Mouse (Mus musculus): ENCODE data around the gene Bicd1. TPM values are rescaled to one million over a fixed set of nuclear protein-coding genes. Genes with fewer than 3 reads are reported as not detected.
"Not testable (repeated sequence)": the region's sequence is repeated elsewhere in the genome, so short reads cannot be mapped to it uniquely, and the experiment has no call there.

Gene Bicd1
- 11.9 and 12.9 TPM in 2 replicates for polyA plus RNA-seq (2015; fragmentation: Nextera tagmentation; extraction: Ambion mirVana)

DNA sequence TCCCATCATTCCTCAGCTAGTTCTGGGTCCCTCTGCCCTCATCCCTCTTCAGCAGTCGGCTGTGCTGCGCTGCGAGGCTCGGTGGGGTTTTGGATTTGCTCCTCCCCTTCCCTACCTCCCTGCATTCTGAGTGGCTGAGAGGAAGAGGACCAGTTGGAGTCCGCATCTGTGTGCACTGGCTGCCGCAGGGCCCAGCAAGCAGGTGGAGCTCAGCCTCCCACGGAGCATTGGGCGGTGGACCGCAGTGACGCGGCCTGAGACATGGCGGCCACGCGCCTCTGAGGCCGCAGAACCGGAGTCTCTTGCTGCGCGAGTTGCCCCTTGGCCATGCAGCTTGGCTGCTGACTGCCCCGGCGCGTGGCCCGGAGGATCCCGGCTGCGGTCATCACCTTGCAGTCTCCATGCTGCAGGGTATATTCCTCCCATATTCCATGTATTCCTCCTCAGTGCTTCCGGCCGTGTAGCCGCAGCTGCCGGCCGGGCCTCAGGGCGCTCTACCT lies at the start of gene Bicd1:
Bicd1 (plus strand) TSS at position 54 of the 500 bp plus-strand sequence.
- Histone ChIP-seq H3K9me3 (no peaks in the 10 kb centered on the region), H3K27me3 (replicated peaks) (no peaks in the 10 kb centered on the region), H3K27ac (peak within 1 kb of the TSS; percentile 45; the same call in 1 of the 2 replicates), H3K4me3 (replicated peaks) (peak within 1 kb of the TSS; percentile 66), H3K4me2 (peak within 1 kb of the TSS; percentile 89), H3K4me1 (peaks cover 4% of the 10 kb centered on the region; the same call in 1 of the 2 replicates), H3K36me3 (no peaks in the 10 kb centered on the region), H3K9ac (peak within 1 kb of the TSS; percentile 20)
- ATAC-seq (ENCODE audit: insufficient read depth, low FRiP score, low read depth) = peak; percentile 100
- WGBS = under 1% methylated on average over 30 of the region's 30 CpGs

DNA sequence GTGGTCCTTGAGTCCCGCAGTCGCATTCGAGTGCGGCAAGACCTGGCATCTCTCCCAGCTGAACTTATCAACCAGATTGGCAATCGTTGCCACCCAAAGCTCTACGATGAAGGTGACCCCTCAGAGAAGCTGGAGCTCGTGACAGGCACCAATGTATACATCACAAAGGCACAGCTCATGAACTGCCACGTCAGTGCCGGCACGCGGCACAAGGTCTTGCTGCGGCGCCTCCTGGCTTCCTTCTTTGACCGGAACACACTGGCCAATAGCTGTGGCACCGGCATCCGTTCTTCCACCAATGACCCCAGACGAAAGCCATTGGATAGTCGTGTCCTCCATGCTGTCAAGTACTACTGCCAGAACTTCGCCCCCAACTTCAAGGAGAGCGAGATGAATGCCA lies 46.2 kb upstream of the Bicd1 start:
- H3K27me3 ChIP-seq (replicated peaks); H3K9me3 ChIP-seq; H3K27ac ChIP-seq; ATAC-seq (ENCODE audit: insufficient read depth, low FRiP score, low read depth); H3K4me3 ChIP-seq (replicated peaks); H3K36me3 ChIP-seq; H3K9ac ChIP-seq; H3K4me1 ChIP-seq; H3K4me2 ChIP-seq: not testable (repeated sequence)
- WGBS = 96% methylated on average over 20 of the region's 20 CpGs

DNA sequence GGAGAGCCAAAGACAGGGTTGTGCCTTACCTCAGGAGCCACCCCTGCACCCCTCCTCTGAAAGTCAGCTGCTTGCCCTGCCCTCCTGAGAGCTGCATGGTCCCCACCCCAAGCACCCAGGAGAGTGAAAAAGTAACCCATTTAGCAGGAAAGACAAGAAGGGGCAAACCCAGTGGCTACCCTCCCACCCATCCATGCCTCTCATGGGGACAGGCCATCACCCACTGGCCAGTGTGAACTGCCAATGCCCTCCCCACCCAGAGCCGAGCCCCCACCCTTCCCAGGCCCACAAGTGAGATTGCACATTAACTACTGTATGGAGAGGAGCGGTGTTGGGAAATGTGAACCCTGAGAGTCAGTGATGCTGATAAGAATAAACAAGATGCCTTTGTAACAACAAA lies 42.7 kb upstream of the Bicd1 start:
- not testable (repeated sequence) for H3K27me3 ChIP-seq (replicated peaks); H3K4me3 ChIP-seq (replicated peaks); ATAC-seq (ENCODE audit: insufficient read depth, low FRiP score, low read depth); H3K4me1 ChIP-seq; H3K9me3 ChIP-seq; H3K36me3 ChIP-seq; H3K27ac ChIP-seq; H3K4me2 ChIP-seq; H3K9ac ChIP-seq
- WGBS = 82% methylated on average over 2 of the region's 2 CpGs

DNA sequence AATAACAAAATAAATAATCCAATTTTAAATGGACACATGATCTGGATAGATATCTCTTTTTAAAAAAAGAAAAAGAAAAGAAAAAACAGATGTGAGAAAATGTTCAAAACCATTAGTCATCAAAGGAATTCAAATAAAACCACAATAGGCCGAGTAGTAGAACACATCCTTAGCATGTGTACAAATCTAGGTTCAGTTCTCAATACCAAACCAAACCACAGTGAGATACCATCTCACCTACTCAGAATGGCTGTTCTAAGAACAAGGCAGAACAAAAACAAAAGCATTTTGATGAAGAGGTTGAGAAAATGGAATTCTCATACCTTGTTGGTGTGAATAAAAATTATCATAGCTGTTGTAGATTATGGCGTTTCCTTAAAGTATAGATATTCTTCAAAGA lies 42.3 kb upstream of the Bicd1 start:
- no peak overlapping the region for H3K4me2 ChIP-seq
- H3K9me3 ChIP-seq = no peaks in the 10 kb centered on the region
- H3K27ac ChIP-seq = no peak overlapping the region
- H3K9ac ChIP-seq = no peak overlapping the region
- H3K4me3 ChIP-seq (replicated peaks) = no peak overlapping the region
- WGBS = 74% methylated on average over 2 of the region's 2 CpGs
- no peaks in the 10 kb centered on the region for H3K4me1 ChIP-seq
- H3K27me3 ChIP-seq (replicated peaks) = no peaks in the 10 kb centered on the region
- no peak for ATAC-seq (ENCODE audit: insufficient read depth, low FRiP score, low read depth)
- no peaks in the 10 kb centered on the region for H3K36me3 ChIP-seq

DNA sequence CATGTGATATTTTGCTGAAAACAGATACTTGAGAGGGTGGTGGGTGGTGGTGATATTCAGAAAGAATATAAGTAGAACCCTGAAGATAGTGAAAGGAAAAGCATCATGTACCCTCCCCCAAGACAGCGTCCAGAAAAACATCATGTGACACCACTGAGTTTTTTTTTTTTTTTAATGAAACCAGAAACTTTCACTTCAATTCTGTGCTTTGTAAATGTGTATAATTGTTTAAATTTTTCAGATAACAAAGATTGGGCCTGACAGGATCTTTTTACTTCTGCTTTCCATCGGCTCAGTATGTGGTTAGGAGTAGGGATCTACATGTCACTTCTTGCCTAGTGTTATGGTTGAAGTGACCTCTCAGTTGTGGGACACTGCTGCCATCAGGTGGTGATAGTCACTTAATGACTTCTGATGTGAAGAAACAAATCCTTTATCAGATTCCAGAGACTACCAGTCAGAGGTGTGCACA lies 33.7 kb upstream of the Bicd1 start:
- WGBS = 38% methylated on average over 2 of the region's 2 CpGs
- peak; percentile 47; the same call in 1 of the 2 replicates for ATAC-seq (ENCODE audit: insufficient read depth, low FRiP score, low read depth)
- H3K4me3 ChIP-seq (replicated peaks) = no peak overlapping the region

DNA sequence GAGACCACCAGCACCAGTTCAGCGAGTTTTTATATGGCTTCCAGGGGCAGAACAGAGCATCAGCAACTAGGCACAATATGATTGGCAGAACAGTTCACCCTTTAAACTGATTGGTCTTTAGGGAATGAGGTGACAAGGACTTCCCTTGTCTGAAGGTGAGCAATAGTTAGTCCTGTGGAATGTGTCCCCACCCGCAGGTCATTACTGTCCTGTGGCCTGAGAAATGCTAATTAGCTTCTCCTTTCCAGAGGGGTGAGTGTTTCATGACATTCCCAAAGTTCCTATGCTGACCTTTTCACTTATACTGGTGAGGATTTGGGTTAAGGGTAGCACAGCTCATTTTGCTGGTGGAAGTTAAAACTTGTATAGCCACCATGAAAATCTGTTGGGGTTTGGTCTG lies 25.2 kb upstream of the Bicd1 start:
- Histone ChIP-seq H3K4me3 (replicated peaks) (no peak overlapping the region), H3K4me1 (no peaks in the 10 kb centered on the region), H3K9me3 (no peaks in the 10 kb centered on the region), H3K27ac (no peak overlapping the region), H3K9ac (no peak overlapping the region), H3K27me3 (replicated peaks) (no peaks in the 10 kb centered on the region), H3K4me2 (no peak overlapping the region), H3K36me3 (no peaks in the 10 kb centered on the region)
- 72% methylated on average over 2 of the region's 2 CpGs for WGBS
- ATAC-seq (ENCODE audit: insufficient read depth, low FRiP score, low read depth) = no peak

More for the DNA sequence above, 33.7 kb upstream of the Bicd1 start:
- Histone ChIP-seq H3K9me3 (no peaks in the 10 kb centered on the region), H3K27me3 (replicated peaks) (no peaks in the 10 kb centered on the region), H3K9ac (no peak overlapping the region), H3K4me2 (no peak overlapping the region), H3K4me1 (no peaks in the 10 kb centered on the region), H3K36me3 (no peaks in the 10 kb centered on the region), H3K27ac (no peak overlapping the region)

DNA sequence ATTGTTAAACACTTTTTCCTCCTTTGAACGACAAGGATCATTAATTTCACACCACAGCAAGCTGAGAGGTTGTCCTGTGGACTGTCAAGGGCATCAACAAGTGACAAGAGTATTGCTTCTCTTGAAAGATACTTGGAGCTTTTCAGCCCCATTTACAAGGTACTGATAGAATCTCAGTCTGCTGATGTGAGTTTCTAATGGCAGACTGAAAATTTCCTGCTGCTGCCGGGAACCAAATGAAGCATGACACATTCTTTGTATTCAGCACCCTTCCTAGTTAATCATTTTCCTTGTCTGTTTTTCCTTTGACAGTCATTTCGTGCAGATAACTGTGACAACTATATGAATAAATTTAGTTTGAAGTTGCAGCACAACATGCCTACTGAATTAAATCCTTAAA lies 22.3 kb upstream of the Bicd1 start:
- H3K9me3 ChIP-seq = no peaks in the 10 kb centered on the region
- H3K27me3 ChIP-seq (replicated peaks) = no peaks in the 10 kb centered on the region
- WGBS = 24% methylated on average over 3 of the region's 3 CpGs
- no peak overlapping the region for H3K4me2 ChIP-seq
- no peaks in the 10 kb centered on the region for H3K36me3 ChIP-seq
- H3K27ac ChIP-seq = no peak overlapping the region
- no peak overlapping the region for H3K9ac ChIP-seq
- H3K4me3 ChIP-seq (replicated peaks) = no peak overlapping the region
- no peaks in the 10 kb centered on the region for H3K4me1 ChIP-seq
- no peak for ATAC-seq (ENCODE audit: insufficient read depth, low FRiP score, low read depth)

DNA sequence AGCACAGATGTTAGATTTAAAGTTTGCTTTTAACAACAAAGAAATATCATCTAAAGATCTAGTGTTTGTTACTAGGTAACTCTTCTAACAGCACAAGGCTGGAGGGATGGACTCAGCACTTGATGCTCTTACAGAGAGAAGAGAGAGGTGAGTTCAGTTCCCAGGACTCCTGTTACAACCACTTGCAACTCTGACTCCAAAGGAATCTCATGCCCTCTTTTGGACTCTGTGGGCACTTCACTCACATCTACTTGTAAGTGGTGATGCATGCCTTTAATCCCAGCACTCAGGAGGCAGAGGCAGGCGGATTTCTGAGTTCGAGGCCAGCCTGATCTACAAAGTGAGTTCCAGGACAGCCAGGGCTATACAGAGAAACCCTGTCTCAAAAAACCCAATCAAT lies 19.1 kb upstream of the Bicd1 start:
- not testable (repeated sequence) for ATAC-seq (ENCODE audit: insufficient read depth, low FRiP score, low read depth); H3K27me3 ChIP-seq (replicated peaks); H3K36me3 ChIP-seq; H3K9ac ChIP-seq; H3K27ac ChIP-seq; H3K9me3 ChIP-seq; H3K4me2 ChIP-seq; H3K4me3 ChIP-seq (replicated peaks); H3K4me1 ChIP-seq
- WGBS = 92% methylated on average over 2 of the region's 2 CpGs

DNA sequence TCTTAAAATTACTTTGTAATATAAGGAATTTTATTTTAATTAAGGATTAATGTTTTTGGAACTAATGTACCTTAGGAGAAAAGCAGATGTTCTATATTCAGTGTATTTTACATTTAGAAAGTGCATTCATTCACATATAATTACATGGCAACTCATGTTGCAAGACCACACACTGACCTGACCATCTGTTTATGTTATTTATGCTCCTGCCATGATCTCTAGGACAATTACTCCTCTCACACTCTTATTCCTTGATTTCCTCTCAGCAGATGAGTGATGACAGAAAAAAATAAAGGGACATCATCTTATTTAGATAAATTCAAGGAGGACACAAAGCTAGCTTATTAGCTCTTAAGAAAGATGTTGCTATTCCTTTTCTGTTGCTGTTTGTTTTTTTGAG lies 9.3 kb upstream of the Bicd1 start:
- Histone ChIP-seq H3K4me2 (no peak overlapping the region), H3K4me1 (no peaks in the 10 kb centered on the region)
- no peak for ATAC-seq (ENCODE audit: insufficient read depth, low FRiP score, low read depth)

DNA sequence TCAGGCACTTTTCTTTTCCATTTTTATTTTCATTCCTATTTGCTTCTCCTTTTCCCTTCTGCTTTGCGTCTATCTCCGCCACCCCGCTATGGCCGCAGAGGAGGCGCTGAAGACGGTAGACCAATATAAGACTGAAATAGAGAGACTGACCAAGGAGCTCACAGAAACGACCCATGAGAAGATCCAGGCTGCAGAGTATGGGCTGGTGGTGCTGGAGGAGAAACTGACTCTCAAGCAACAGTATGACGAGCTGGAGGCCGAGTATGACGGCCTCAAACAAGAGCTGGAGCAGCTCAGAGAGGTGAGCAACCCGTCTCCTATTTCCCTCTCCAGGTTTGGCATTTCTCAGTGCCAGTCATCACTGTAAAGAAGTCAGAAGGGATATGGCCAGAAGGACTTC lies 655 bp downstream of the Bicd1 start:
- peak overlapping the region; percentile 45; the same call in 1 of the 2 replicates for H3K27ac ChIP-seq
- peak overlapping the region; percentile 20; the same call in 1 of the 2 replicates for H3K9ac ChIP-seq
- peak overlapping the region; percentile 89 for H3K4me2 ChIP-seq
- peaks cover 4% of the 10 kb centered on the region; the same call in 1 of the 2 replicates for H3K4me1 ChIP-seq
- 2% methylated on average over 11 of the region's 11 CpGs for WGBS
- peak overlapping the region; percentile 66 for H3K4me3 ChIP-seq (replicated peaks)
- no peaks in the 10 kb centered on the region for H3K36me3 ChIP-seq
- ATAC-seq (ENCODE audit: insufficient read depth, low FRiP score, low read depth) = peak; percentile 25; the same call in 1 of the 2 replicates
- H3K27me3 ChIP-seq (replicated peaks) = no peaks in the 10 kb centered on the region
- H3K9me3 ChIP-seq = no peaks in the 10 kb centered on the region

More for the DNA sequence above, 9.3 kb upstream of the Bicd1 start:
- Histone ChIP-seq H3K4me3 (replicated peaks) (no peak overlapping the region), H3K27me3 (replicated peaks) (no peaks in the 10 kb centered on the region), H3K36me3 (no peaks in the 10 kb centered on the region), H3K9ac (no peak overlapping the region), H3K9me3 (no peaks in the 10 kb centered on the region), H3K27ac (no peak overlapping the region)

DNA sequence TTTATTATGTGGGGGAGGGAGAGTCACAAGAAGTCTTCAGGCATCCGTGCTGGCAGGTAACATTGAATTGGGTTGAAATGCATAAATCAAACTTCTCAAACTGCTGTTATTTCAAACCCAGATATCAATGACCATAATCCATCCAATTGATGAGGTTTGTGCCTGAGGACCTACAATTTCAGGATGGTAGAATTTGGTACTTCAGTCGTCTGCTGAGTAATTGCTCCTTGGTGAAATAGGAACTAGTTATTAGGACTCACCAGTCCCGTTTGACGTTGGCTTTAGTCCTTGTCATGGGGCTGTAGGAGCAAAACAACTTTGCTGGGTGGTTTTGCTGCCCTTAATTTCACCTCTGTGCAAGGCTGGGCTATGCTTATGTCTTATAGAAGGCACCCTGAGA lies 1.2 kb downstream of the Bicd1 start:
- H3K36me3 ChIP-seq = no peaks in the 10 kb centered on the region
- H3K27me3 ChIP-seq (replicated peaks) = no peaks in the 10 kb centered on the region
- H3K9me3 ChIP-seq = no peaks in the 10 kb centered on the region
- ATAC-seq (ENCODE audit: insufficient read depth, low FRiP score, low read depth) = no peak
- H3K9ac ChIP-seq = no peak overlapping the region
- peaks cover 4% of the 10 kb centered on the region; the same call in 1 of the 2 replicates for H3K4me1 ChIP-seq
- WGBS = 19% methylated on average over 4 of the region's 4 CpGs
- H3K4me2 ChIP-seq = peak overlapping the region; percentile 89
- H3K4me3 ChIP-seq (replicated peaks) = peak overlapping the region; percentile 66
- H3K27ac ChIP-seq = no peak overlapping the region

DNA sequence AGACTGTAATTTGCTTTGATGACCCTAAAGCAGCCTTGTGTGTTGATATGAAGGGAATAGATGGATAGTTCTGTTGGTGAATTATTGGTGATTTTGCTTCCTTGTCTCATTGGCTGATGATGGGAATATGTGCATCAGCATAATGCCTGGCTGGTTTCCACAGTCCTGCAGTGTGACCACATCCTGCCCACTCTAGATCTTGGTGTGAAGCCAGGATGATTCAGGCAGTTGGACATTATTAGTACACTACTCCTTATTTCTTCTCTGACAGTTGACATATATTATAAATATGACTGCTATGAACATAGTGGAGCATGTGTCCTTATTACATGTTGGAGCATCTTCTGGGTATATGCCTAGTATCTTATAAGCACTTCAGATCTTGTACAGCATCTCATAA lies 4.6 kb downstream of the Bicd1 start:
- Histone ChIP-seq H3K4me2 (no peak overlapping the region), H3K9me3 (no peaks in the 10 kb centered on the region), H3K27me3 (replicated peaks) (no peaks in the 10 kb centered on the region), H3K9ac (no peak overlapping the region), H3K36me3 (no peaks in the 10 kb centered on the region), H3K4me1 (peaks cover 4% of the 10 kb centered on the region; the same call in 1 of the 2 replicates), H3K27ac (no peak overlapping the region), H3K4me3 (replicated peaks) (no peak overlapping the region)
- ATAC-seq (ENCODE audit: insufficient read depth, low FRiP score, low read depth) = no peak

DNA sequence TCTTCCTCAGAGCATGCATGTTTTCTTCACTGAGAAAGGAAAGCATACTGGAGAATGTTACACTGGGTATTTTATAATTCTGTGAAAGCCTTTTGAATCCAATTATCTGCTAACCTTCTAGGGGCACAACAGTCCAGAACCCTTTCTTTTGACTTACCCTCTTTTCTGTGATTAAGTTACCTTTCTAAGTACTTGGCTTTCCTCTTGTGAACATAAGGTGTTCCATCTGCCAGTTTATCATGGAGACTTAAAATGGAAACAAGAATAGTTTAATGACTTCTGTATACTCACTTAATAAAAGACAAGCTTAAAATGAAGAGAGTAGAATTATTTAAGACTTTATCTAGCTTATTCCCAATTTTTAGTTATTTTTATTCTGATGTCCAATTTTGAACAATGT lies 16.1 kb downstream of the Bicd1 start:
- H3K4me2 ChIP-seq = no peak overlapping the region
- H3K4me1 ChIP-seq = no peaks in the 10 kb centered on the region
- H3K36me3 ChIP-seq = no peaks in the 10 kb centered on the region
- no peak overlapping the region for H3K9ac ChIP-seq
- H3K27ac ChIP-seq = no peak overlapping the region
- H3K9me3 ChIP-seq = no peaks in the 10 kb centered on the region
- H3K4me3 ChIP-seq (replicated peaks) = no peak overlapping the region
- no peak for ATAC-seq (ENCODE audit: insufficient read depth, low FRiP score, low read depth)
- H3K27me3 ChIP-seq (replicated peaks) = no peaks in the 10 kb centered on the region
